Mouse (Mus musculus) MEL (cell line): ENCODE measurements around the gene Hcn2. TPM values are rescaled to one million over a fixed set of nuclear protein-coding genes. Genes with fewer than 3 reads are reported as not detected.

Source experiments
- DNase-seq: peaks from one replicate; pipeline ENCODE4 v3.0.0; 2011; ENCODE audit warnings: low read depth, low spot score
- H3K27ac ChIP-seq: 2 replicates; pipeline ENCODE4 v1.5.1; 2012; ENCODE audit warnings: low read depth, mild to moderate bottlenecking, control low read depth, low read length, moderate library complexity; ENCODE audit not compliant: control insufficient read depth
- H3K27me3 ChIP-seq, 2 experiments: fragments of 150-350 bp in 1 of 2; sonication (generic) in 1 of 2; 2 replicates each; pipeline ENCODE4 v1.6.1; 2012; ENCODE audit warnings: low read length in 2 of 2, mild to moderate bottlenecking in 2 of 2, improper control_type of control experiment in 1 of 2, moderate library complexity in 1 of 2; ENCODE audit not compliant: insufficient read depth in 2 of 2, control insufficient read depth in 1 of 2
- H3K36me3 ChIP-seq, 2 experiments: 2 replicates each; pipeline ENCODE4 v1.6.1; 2012 to 2014; ENCODE audit warnings: low read length in 2 of 2, improper control_type of control experiment in 1 of 2, inconsistent platforms in 1 of 2, mild to moderate bottlenecking in 1 of 2; ENCODE audit not compliant: insufficient read depth in 2 of 2, control insufficient read depth in 1 of 2
- H3K4me1 ChIP-seq, 2 experiments: fragments of 150-350 bp in 1 of 2; sonication (generic) in 1 of 2; 2 replicates each; pipeline ENCODE4 v1.6.1; 2012; ENCODE audit warnings: low read length in 2 of 2, improper control_type of control experiment in 1 of 2, mild to moderate bottlenecking in 1 of 2; ENCODE audit not compliant: insufficient read depth in 2 of 2, control insufficient read depth in 1 of 2
- H3K4me3 ChIP-seq, 2 experiments: fragments of 150-350 bp in 1 of 2; sonication (generic) in 1 of 2; 2 replicates each; pipeline ENCODE4 v1.5.1; 2012; ENCODE audit warnings: low read depth in 2 of 2, low read length in 2 of 2, mild to moderate bottlenecking in 2 of 2, moderate library complexity in 2 of 2, control low read depth in 1 of 2, improper control_type of control experiment in 1 of 2; ENCODE audit not compliant: control insufficient read depth in 1 of 2, insufficient read depth in 1 of 2
- H3K79me2 ChIP-seq: 2 replicates; pipeline ENCODE4 v1.6.1; 2012; ENCODE audit warnings: mild to moderate bottlenecking, low read length, moderate library complexity; ENCODE audit not compliant: control insufficient read depth, poor library complexity, insufficient read depth
- H3K9ac ChIP-seq: 2 replicates; pipeline ENCODE4 v1.6.1; 2012; ENCODE audit warnings: low read depth, mild to moderate bottlenecking, control low read depth, low read length, moderate library complexity; ENCODE audit not compliant: control insufficient read depth, poor library complexity, severe bottlenecking
- H3K9me3 ChIP-seq: fragments of 150-350 bp; sonication (generic); replicated peaks from 2 replicates; pipeline ENCODE4 v1.6.1; 2012; ENCODE audit warnings: mild to moderate bottlenecking, low read length, improper control_type of control experiment, moderate library complexity; ENCODE audit not compliant: insufficient read depth
- BHLHE40 ChIP-seq: IDR thresholded peaks from 2 replicates; pipeline ENCODE4 v1.6.1; 2012; ENCODE audit warnings: low read depth, mild to moderate bottlenecking, inconsistent platforms, low read length, improper control_type of control experiment, borderline replicate concordance
- CHD1 ChIP-seq: IDR thresholded peaks from 2 replicates; pipeline ENCODE4 v1.6.1; 2012; ENCODE audit warnings: low read depth, mild to moderate bottlenecking, inconsistent platforms, low read length, improper control_type of control experiment
- CHD2 ChIP-seq: IDR thresholded peaks from 2 replicates; pipeline ENCODE4 v1.6.1; 2011; ENCODE audit warnings: low read length, improper control_type of control experiment
- CTCF ChIP-seq, 3 experiments: IDR thresholded peaks in 2 of 3; conservative IDR thresholded peaks in 1 of 3; 2 replicates each; pipeline ENCODE4 v1.5.1; 2011 to 2012; ENCODE audit warnings: low read length in 3 of 3, low read depth in 2 of 3, mild to moderate bottlenecking in 2 of 3, improper control_type of control experiment in 1 of 3, inconsistent platforms in 1 of 3, mixed read lengths in 1 of 3, moderate library complexity in 1 of 3; ENCODE audit not compliant: control insufficient read depth in 1 of 3, insufficient read depth in 1 of 3, poor library complexity in 1 of 3, severe bottlenecking in 1 of 3
- E2F4 ChIP-seq: IDR thresholded peaks from 2 replicates; pipeline ENCODE4 v1.6.1; 2011; ENCODE audit warnings: low read depth, low read length, improper control_type of control experiment, borderline replicate concordance
- EP300 ChIP-seq, 2 experiments: IDR thresholded peaks; 2 replicates each; pipeline ENCODE4 v1.6.1; 2011; ENCODE audit warnings: improper control_type of control experiment in 2 of 2, low read length in 2 of 2, low read depth in 1 of 2, mild to moderate bottlenecking in 1 of 2
- GABPA ChIP-seq: IDR thresholded peaks from 2 replicates; pipeline ENCODE4 v1.6.1; 2012; ENCODE audit warnings: low read depth, mild to moderate bottlenecking, inconsistent platforms, low read length, improper control_type of control experiment, moderate library complexity
- GATA1 ChIP-seq: IDR thresholded peaks from 2 replicates; pipeline ENCODE4 v1.6.1; 2011; ENCODE audit warnings: low read depth, low read length, improper control_type of control experiment
- JUND ChIP-seq: IDR thresholded peaks from 2 replicates; pipeline ENCODE4 v1.6.1; 2011; ENCODE audit warnings: low read depth, mild to moderate bottlenecking, improper control_type of control experiment, low read length
- MAFK ChIP-seq: IDR thresholded peaks from 2 replicates; pipeline ENCODE4 v1.6.1; 2011; ENCODE audit warnings: low read depth, mild to moderate bottlenecking, low read length, improper control_type of control experiment, borderline replicate concordance
- MAX ChIP-seq: IDR thresholded peaks from 2 replicates; pipeline ENCODE4 v1.6.1; 2011; ENCODE audit warnings: low read length, improper control_type of control experiment
- MXI1 ChIP-seq: IDR thresholded peaks from 2 replicates; pipeline ENCODE4 v1.6.1; 2011; ENCODE audit warnings: mild to moderate bottlenecking, low read depth, low read length, improper control_type of control experiment
- MYB ChIP-seq: IDR thresholded peaks from 2 replicates; pipeline ENCODE4 v1.6.1; 2011; ENCODE audit warnings: mild to moderate bottlenecking, low read depth, low read length, improper control_type of control experiment
- MYC ChIP-seq: IDR thresholded peaks from 2 replicates; pipeline ENCODE4 v1.6.1; 2011; ENCODE audit warnings: low read depth, mild to moderate bottlenecking, low read length, improper control_type of control experiment, moderate library complexity
- NELFE ChIP-seq: IDR thresholded peaks from 2 replicates; pipeline ENCODE4 v1.6.1; 2011; ENCODE audit warnings: low read depth, low read length, improper control_type of control experiment
- POLR2A ChIP-seq, 2 experiments: IDR thresholded peaks; 2 replicates each; pipeline ENCODE4 v1.6.1; 2011 to 2012; ENCODE audit warnings: low read length in 2 of 2, mild to moderate bottlenecking in 2 of 2, control low read depth in 1 of 2, improper control_type of control experiment in 1 of 2, low read depth in 1 of 2, moderate library complexity in 1 of 2; ENCODE audit not compliant: control insufficient read depth in 1 of 2, insufficient read depth in 1 of 2, poor library complexity in 1 of 2
- POLR2AphosphoS2 ChIP-seq: IDR thresholded peaks from 2 replicates; pipeline ENCODE4 v1.6.1; 2011; ENCODE audit warnings: low read length, improper control_type of control experiment
- POLR2AphosphoS5 ChIP-seq: IDR thresholded peaks from 2 replicates; pipeline ENCODE4 v1.6.1; 2012; ENCODE audit warnings: low read depth, borderline replicate concordance, mild to moderate bottlenecking, inconsistent platforms, low read length, moderate library complexity, mixed read lengths
- RAD21 ChIP-seq: IDR thresholded peaks from 2 replicates; pipeline ENCODE4 v1.6.1; 2011; ENCODE audit warnings: mild to moderate bottlenecking, low read depth, low read length, improper control_type of control experiment
- RCOR1 ChIP-seq: IDR thresholded peaks from 2 replicates; pipeline ENCODE4 v1.6.1; 2012; ENCODE audit warnings: low read depth, mild to moderate bottlenecking, inconsistent platforms, low read length, improper control_type of control experiment
- TAL1 ChIP-seq: IDR thresholded peaks from 2 replicates; pipeline ENCODE4 v1.6.1; 2012; ENCODE audit warnings: mild to moderate bottlenecking, inconsistent platforms, low read length, moderate library complexity, mixed read lengths
- TCF12 ChIP-seq: IDR thresholded peaks from 2 replicates; pipeline ENCODE4 v1.6.1; 2014; ENCODE audit warnings: low read depth, mild to moderate bottlenecking, inconsistent platforms, low read length, improper control_type of control experiment, moderate library complexity
- UBTF ChIP-seq: IDR thresholded peaks from 2 replicates; pipeline ENCODE4 v1.6.1; 2012; ENCODE audit warnings: low read depth, mild to moderate bottlenecking, inconsistent platforms, low read length, improper control_type of control experiment, moderate library complexity, borderline replicate concordance; ENCODE audit not compliant: insufficient read depth
- ZKSCAN1 ChIP-seq: IDR thresholded peaks from 2 replicates; pipeline ENCODE4 v1.6.1; 2012; ENCODE audit warnings: low read depth, mild to moderate bottlenecking, inconsistent platforms, low read length, improper control_type of control experiment, moderate library complexity
- ZMIZ1 ChIP-seq: IDR thresholded peaks from 2 replicates; pipeline ENCODE4 v1.6.1; 2012; ENCODE audit warnings: low read depth, mild to moderate bottlenecking, inconsistent platforms, low read length, improper control_type of control experiment, moderate library complexity
- ZNF384 ChIP-seq: IDR thresholded peaks from 2 replicates; pipeline ENCODE4 v1.6.1; 2012; ENCODE audit warnings: low read depth, mild to moderate bottlenecking, inconsistent platforms, low read length, improper control_type of control experiment
- polyA plus RNA-seq, 2 experiments: library from polyadenylated mRNA; stranded (reverse) in 1 of 2; unstranded in 1 of 2; fragments of >175 nt in 1 of 2; fragments of >200 nt in 1 of 2; gene quantifications; 2 replicates each; pipeline versions ENCODE4 v1.2.1 to v1.2.4; 2012; ENCODE audit warnings: low replicate concordance in 2 of 2, low read depth in 1 of 2; ENCODE audit not compliant: insufficient read length in 2 of 2, insufficient read depth in 1 of 2, missing spikeins in 1 of 2
- total RNA-seq: library from RNA; depleted of rRNA; stranded (reverse); fragments of 300-350 nt; gene quantifications from 2 replicates; pipeline ENCODE4 v1.2.3, GENCODE M21; 2012

The Hcn2 gene
- total and polyA plus RNA-seq, 3 experiments: 0.42 to 1.6 TPM; not detected in 1

GRCm38 (mm10) chr10:79706406-79707094 is 9.9 kb upstream of the Hcn2 start:
- TF ChIP-seq TAL1: no peak
- no peak for TF ChIP-seq RCOR1
- TF ChIP-seq CHD1: no peak
- TF ChIP-seq E2F4: no peak
- no peak for TF ChIP-seq POLR2AphosphoS2
- no peak for TF ChIP-seq ZKSCAN1
- TF ChIP-seq MXI1: no peak
- TF ChIP-seq POLR2A (IDR thresholded peaks at IDR 0.05; ENCODE audit: control insufficient read depth in 1 of 2, insufficient read depth in 1 of 2, low read depth in 1 of 2, low read length in 2 of 2, poor library complexity in 1 of 2): no peak
- TF ChIP-seq ZMIZ1: no peak
- TF ChIP-seq BHLHE40: no peak
- no peak for TF ChIP-seq TCF12
- no peak for TF ChIP-seq POLR2AphosphoS5
- no peak for TF ChIP-seq RAD21
- TF ChIP-seq MAFK: no peak
- TF ChIP-seq UBTF: no peak
- no peak for TF ChIP-seq GABPA
- TF ChIP-seq ZNF384: no peak
- TF ChIP-seq GATA1: no peak
- TF ChIP-seq CTCF (IDR thresholded peaks at IDR 0.05 in 2 of 3, conservative IDR thresholded peaks at IDR 0.05 in 1 of 3; ENCODE audit: control insufficient read depth in 1 of 3, insufficient read depth in 1 of 3, low read depth in 2 of 3, low read length in 3 of 3, poor library complexity in 1 of 3, severe bottlenecking in 1 of 3): no peak
- no peak for TF ChIP-seq MAX
- TF ChIP-seq, all 39 proteins: peak for 0
- H3K27ac ChIP-seq: no peak overlapping the region
- no peaks in the 10 kb centered on the region for H3K9me3 ChIP-seq
- peaks cover 0 to 14% of the 10 kb centered on the region in 2 experiments; a peak in 2 of 4 replicates for H3K36me3 ChIP-seq
- H3K4me3 ChIP-seq: peak overlapping the region; percentile 11 to 28; a peak in 1 of 4 replicates
- DNase-seq: no peak
- H3K4me1 ChIP-seq: peaks cover 9 to 16% of the 10 kb centered on the region in 2 experiments; a peak in 3 of 4 replicates
- no peaks in the 10 kb centered on the region for H3K27me3 ChIP-seq
- H3K9ac ChIP-seq: peak overlapping the region; percentile 84
- H3K79me2 ChIP-seq: peaks cover 41% of the 10 kb centered on the region

GRCm38 (mm10) chr10:79707162-79707561 is 9.3 kb upstream of the Hcn2 start:
- H3K4me1 ChIP-seq: peaks cover 9 to 19% of the 10 kb centered on the region in 2 experiments; a peak in 3 of 4 replicates
- no peak for TF ChIP-seq CHD1
- TF ChIP-seq MXI1: no peak; the same call in 1 of the 2 replicates
- TF ChIP-seq EP300 (IDR thresholded peaks at IDR 0.05; ENCODE audit: low read depth in 1 of 2, low read length in 2 of 2): no peak
- no peak for TF ChIP-seq CHD2
- TF ChIP-seq MYC: no peak
- no peak for TF ChIP-seq NELFE
- no peak for TF ChIP-seq MYB
- no peak for TF ChIP-seq ZNF384
- TF ChIP-seq JUND: no peak
- no peak for TF ChIP-seq RCOR1
- no peak for TF ChIP-seq RAD21
- H3K27ac ChIP-seq: no peak overlapping the region
- peaks cover 0 to 16% of the 10 kb centered on the region in 2 experiments; a peak in 2 of 4 replicates for H3K36me3 ChIP-seq
- no peaks in the 10 kb centered on the region for H3K9me3 ChIP-seq
- H3K79me2 ChIP-seq: peaks cover 41% of the 10 kb centered on the region
- H3K9ac ChIP-seq: no peak overlapping the region
- no peaks in the 10 kb centered on the region for H3K27me3 ChIP-seq
- no peak for DNase-seq
- H3K4me3 ChIP-seq: no peak overlapping the region
